Mouse (Mus musculus) liver, embryonic 16.5 days (tissue): Measurements from ENCODE around the gene Gm5617. TPM values are rescaled to one million over a fixed set of nuclear protein-coding genes. Genes with fewer than 3 reads are reported as not detected.
A peak's percentile ranks its signal among the peaks of the same experiment; 100 is the strongest.

Experiments
- ATAC-seq: fragments of 200-750 bp; cut with Nextera tagmentation; 2 replicates; pipeline ENCODE4 v1.8.0; 2017; ENCODE audit warnings: low read depth, mild to moderate bottlenecking, moderate number of reproducible peaks, moderate library complexity
- H3K27ac ChIP-seq: fragments of 300-500 bp; sonication (generic); 2 replicates; pipeline ENCODE4 v1.5.1; 2014; ENCODE audit warnings: mild to moderate bottlenecking, low read length
- H3K27me3 ChIP-seq: fragments of 300-500 bp; sonication (generic); 2 replicates; pipeline ENCODE4 v1.6.1; 2014; ENCODE audit warnings: low read depth, low read length, mixed read lengths; ENCODE audit not compliant: control insufficient read depth, insufficient read depth
- H3K36me3 ChIP-seq: fragments of 300-500 bp; sonication (generic); 2 replicates; pipeline ENCODE4 v1.6.1; 2014; ENCODE audit warnings: mild to moderate bottlenecking; ENCODE audit not compliant: control insufficient read depth, insufficient read depth
- H3K4me1 ChIP-seq: fragments of 300-500 bp; sonication (generic); 2 replicates; pipeline ENCODE4 v1.6.1; 2014; ENCODE audit warnings: low read depth, low read length, mixed read lengths; ENCODE audit not compliant: control insufficient read depth
- H3K4me2 ChIP-seq: fragments of 300-500 bp; sonication (generic); 2 replicates; pipeline ENCODE4 v1.6.1; 2014; ENCODE audit warnings: low read depth, low read length, mixed read lengths
- H3K4me3 ChIP-seq: fragments of 300-500 bp; sonication (generic); 2 replicates; pipeline ENCODE4 v1.5.1; 2014; ENCODE audit warnings: low read depth, mild to moderate bottlenecking, low read length
- H3K9ac ChIP-seq: fragments of 300-500 bp; sonication (generic); 2 replicates; pipeline ENCODE4 v1.6.1; 2014; ENCODE audit warnings: low read depth, low read length
- H3K9me3 ChIP-seq: fragments of 300-500 bp; sonication (generic); replicated peaks from 2 replicates; pipeline ENCODE4 v1.6.1; 2016; ENCODE audit warnings: low read length; ENCODE audit not compliant: control insufficient read depth
- WGBS: fragments of 180-500 bp; shearing (Covaris S2); extraction: QIAGEN DNeasy Blood & Tissue Kit; methylation state at CpG from one replicate; pipeline ENCODE4 v1.1.7; 2014; ENCODE audit not compliant: insufficient replicate concordance; 5-methylcytosine and 5-hydroxymethylcytosine counted together
- polyA plus RNA-seq: library from polyadenylated mRNA; unstranded; fragments of >200 nt; fragmentation: Nextera tagmentation; extraction: Ambion mirVana; gene quantifications from 2 replicates; pipeline ENCODE4 v1.2.1, GENCODE M21; 2015

Gene Gm5617
- polyA plus RNA-seq, 1 experiment from 2014 or later, result 17.3 TPM

DNA sequence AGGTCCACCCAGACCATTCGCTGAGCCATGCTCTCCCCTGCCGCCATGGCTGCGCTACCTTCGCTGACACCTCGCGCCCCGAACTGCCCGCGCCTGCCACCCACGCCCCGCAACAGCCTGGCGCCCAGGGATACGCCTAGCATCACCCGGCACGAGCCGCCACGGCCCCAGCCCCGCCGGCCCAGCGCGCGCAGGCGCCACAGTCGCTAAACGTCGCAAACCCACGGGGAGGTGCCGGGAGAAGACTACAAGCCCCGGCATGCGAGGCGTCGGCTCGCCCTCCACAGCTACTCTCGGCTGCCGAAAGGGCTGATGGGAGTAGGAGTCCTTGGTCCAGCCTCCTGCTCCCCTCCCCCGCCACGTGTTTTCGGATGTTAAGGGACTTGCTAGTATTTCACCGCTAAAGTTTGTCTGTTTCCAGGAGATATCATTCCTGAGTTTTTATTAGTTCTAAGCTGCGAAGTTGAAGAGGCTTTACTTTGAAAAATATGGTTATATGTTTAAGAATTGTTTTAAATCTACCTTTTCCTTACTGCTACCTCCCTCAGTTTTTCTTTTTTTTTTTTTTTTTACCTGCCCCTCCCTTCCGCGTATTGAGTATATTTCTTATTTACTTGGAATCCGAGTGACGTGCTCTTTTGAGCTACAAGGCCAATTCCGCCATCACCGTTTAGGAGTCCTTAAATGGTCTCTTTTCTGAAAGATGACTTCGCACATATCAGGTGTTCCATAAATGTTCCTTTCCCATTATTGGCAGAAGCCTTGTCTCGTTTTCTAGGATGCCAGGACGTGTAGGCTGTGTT, 14.6 kb upstream of the Gm5617 start, which contains the start of gene Rexo2:
TSS of gene Rexo2 (minus strand) at position 213 of the 803 bp plus-strand sequence.
- H3K9me3 ChIP-seq, result no peaks in the 10 kb centered on the region
- H3K27ac ChIP-seq, result peak within 1 kb of the TSS; percentile 70
- 1% methylated on average over 49 of the region's 49 CpGs for WGBS
- H3K9ac ChIP-seq, result peak within 1 kb of the TSS; percentile 87
- no peaks in the 10 kb centered on the region for H3K36me3 ChIP-seq
- H3K4me1 ChIP-seq, result peaks cover 14% of the 10 kb centered on the region
- H3K4me2 ChIP-seq, result peak within 1 kb of the TSS; percentile 98
- peak; percentile 99 for ATAC-seq
- no peaks in the 10 kb centered on the region for H3K27me3 ChIP-seq
- H3K4me3 ChIP-seq, result peak within 1 kb of the TSS; percentile 85

DNA sequence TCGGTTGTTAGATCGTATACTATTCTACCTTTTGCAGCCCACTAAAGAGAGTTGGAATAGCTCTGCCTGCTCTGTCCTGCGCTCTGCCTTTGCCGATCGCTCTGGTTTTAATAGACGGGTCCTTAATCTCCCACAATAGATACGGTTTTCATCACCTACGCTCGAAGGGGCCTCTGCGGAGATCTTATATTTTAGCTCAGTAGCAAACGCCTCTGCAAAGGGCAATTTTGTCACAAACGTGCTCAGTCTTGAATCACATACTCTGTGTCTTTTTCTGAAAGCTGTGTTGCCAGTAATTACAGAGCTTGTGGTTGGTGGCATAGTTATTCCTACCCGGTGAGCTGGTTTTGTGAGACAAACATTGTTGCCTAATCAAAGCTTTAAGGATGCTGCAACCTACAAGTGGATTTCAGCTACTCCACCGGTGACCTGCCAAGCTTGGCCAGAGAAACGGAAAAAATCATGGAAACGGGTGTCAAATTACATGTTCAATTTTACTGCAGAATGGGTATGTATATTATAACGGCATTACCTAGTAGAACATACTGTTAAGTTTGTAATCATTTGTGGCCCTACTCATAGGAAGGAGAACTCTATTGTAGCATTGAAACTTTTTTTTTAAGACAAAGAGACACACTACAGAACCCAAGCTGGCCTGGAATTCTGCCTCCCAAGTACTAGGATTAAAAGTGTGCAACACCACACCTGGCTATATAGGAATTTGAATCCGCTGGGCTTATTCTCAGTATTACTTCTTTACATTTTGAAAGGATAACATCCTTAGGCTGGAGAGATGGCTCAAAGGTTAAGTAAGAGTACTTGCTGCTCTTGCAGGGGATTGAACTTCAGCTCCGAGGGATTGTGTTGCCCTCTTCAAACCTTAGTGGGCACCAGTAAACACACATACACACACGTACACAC, 13.8 kb upstream of the Gm5617 start:
- peak overlapping the region; percentile 98 for H3K4me2 ChIP-seq
- H3K4me1 ChIP-seq, result peaks cover 14% of the 10 kb centered on the region
- no peak overlapping the region for H3K27ac ChIP-seq
- no peaks in the 10 kb centered on the region for H3K36me3 ChIP-seq
- peak overlapping the region; percentile 85 for H3K4me3 ChIP-seq
- WGBS, result 36% methylated on average over 20 of the region's 20 CpGs
- H3K9me3 ChIP-seq, result no peaks in the 10 kb centered on the region
- no peak for ATAC-seq
- H3K27me3 ChIP-seq, result no peaks in the 10 kb centered on the region
- peak overlapping the region; percentile 87; the same call in 1 of the 2 replicates for H3K9ac ChIP-seq

DNA sequence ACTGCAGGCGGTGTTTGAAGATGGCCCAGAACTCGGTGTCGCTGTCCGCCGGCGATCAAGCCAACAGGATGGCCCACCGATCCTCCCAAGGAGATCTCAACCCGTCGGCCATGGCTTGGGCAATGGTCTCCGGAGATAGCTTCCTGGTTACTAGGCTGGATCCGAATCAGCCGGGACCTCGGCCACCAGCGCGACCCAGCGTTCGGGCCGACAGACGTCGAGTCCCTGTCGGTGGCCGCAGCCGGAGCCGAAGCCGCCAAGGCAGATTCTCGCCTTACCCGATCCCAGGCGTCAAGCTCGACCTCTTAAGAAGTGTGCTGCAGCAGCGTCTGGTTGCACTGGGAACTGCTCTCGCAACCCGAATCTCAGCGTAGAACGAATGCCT, 298 bp downstream of the Gm5617 start:
- WGBS, result 3% methylated on average over 34 of the region's 34 CpGs
- Histone ChIP-seq H3K4me3 (peak overlapping the region; percentile 81), H3K4me1 (peaks cover 15% of the 10 kb centered on the region), H3K27ac (peak overlapping the region; percentile 88), H3K9ac (peak overlapping the region; percentile 92), H3K4me2 (peak overlapping the region; percentile 91), H3K36me3 (peaks cover 18% of the 10 kb centered on the region), H3K9me3 (no peaks in the 10 kb centered on the region), H3K27me3 (no peaks in the 10 kb centered on the region)
- peak; percentile 35 for ATAC-seq

GRCm38 (mm10) chr9:48501192-48501591, 6.0 kb downstream of the Gm5617 start:
- Histone ChIP-seq H3K4me3 (no peak overlapping the region), H3K9me3 (no peaks in the 10 kb centered on the region), H3K27me3 (no peaks in the 10 kb centered on the region), H3K4me2 (no peak overlapping the region), H3K36me3 (no peaks in the 10 kb centered on the region), H3K27ac (no peak overlapping the region), H3K4me1 (peaks cover 1% of the 10 kb centered on the region), H3K9ac (no peak overlapping the region)
- 65% methylated on average over 7 of the region's 7 CpGs for WGBS
- ATAC-seq, result no peak

GRCm38 (mm10) chr9:48503001-48503400, 7.8 kb downstream of the Gm5617 start:
- H3K4me1 ChIP-seq, result no peaks in the 10 kb centered on the region
- no peaks in the 10 kb centered on the region for H3K9me3 ChIP-seq
- no peak overlapping the region for H3K27ac ChIP-seq
- H3K4me2 ChIP-seq, result no peak overlapping the region
- no peaks in the 10 kb centered on the region for H3K36me3 ChIP-seq
- no peaks in the 10 kb centered on the region for H3K27me3 ChIP-seq
- ATAC-seq, result no peak
- no peak overlapping the region for H3K4me3 ChIP-seq
- H3K9ac ChIP-seq, result no peak overlapping the region
- 46% methylated on average over 2 of the region's 2 CpGs for WGBS

GRCm38 (mm10) chr9:48504741-48505365, 9.6 kb downstream of the Gm5617 start:
- H3K27me3 ChIP-seq, result no peaks in the 10 kb centered on the region
- 55% methylated on average over 8 of the region's 8 CpGs for WGBS
- H3K36me3 ChIP-seq, result no peaks in the 10 kb centered on the region
- ATAC-seq, result no peak
- no peak overlapping the region for H3K27ac ChIP-seq
- H3K9me3 ChIP-seq, result no peaks in the 10 kb centered on the region
- no peaks in the 10 kb centered on the region for H3K4me1 ChIP-seq
- H3K4me3 ChIP-seq, result no peak overlapping the region
- no peak overlapping the region for H3K9ac ChIP-seq
- H3K4me2 ChIP-seq, result no peak overlapping the region

DNA sequence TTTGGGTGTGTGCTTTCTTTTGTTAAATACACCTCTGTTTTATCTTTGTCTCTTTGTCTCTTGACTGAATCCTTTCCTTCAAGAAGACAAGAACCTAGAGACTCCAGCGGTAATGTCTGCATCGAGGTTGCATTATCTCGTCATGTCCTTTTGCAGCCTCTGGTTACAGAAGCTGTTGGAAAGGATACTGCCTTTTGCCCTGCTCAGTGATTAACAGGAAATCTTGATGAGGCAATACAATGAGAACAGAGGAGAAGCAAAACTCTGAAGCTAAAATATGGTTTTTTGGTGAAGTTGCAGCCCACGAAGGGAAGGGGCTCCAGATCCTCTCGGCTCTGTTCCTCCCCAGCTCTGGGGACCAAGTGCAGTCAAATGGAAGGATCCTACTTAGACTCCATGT, 14.9 kb downstream of the Gm5617 start:
- no peak for ATAC-seq
- no peaks in the 10 kb centered on the region for H3K27me3 ChIP-seq
- no peaks in the 10 kb centered on the region for H3K9me3 ChIP-seq
- no peak overlapping the region for H3K27ac ChIP-seq
- no peak overlapping the region for H3K4me3 ChIP-seq
- H3K36me3 ChIP-seq, result no peaks in the 10 kb centered on the region
- WGBS, result 38% methylated on average over 5 of the region's 5 CpGs
- no peaks in the 10 kb centered on the region for H3K4me1 ChIP-seq
- no peak overlapping the region for H3K9ac ChIP-seq
- no peak overlapping the region for H3K4me2 ChIP-seq

DNA sequence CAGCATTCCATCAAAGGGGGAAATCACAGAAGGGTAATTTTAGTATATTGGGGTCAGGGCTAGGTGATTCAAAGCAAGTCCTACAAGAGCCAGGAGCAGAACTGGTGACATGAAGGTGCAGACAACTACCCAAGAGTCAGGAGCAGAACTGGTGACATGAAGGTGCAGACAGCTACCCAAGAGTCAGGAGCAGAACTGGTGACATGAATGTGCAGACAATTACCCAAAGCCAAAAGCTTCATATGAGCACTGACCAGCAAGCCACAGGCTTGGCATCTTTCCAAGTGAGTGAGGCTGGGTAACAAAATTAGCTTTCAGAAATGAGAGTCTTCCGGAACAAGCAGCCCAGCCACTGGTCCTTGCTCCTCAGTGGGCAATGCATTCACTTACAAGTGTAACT, 20.1 kb downstream of the Gm5617 start:
- no peak overlapping the region for H3K4me2 ChIP-seq
- 43% methylated on average over 1 of the region's 1 CpGs for WGBS

More for the DNA sequence above, 20.1 kb downstream of the Gm5617 start:
- no peaks in the 10 kb centered on the region for H3K9me3 ChIP-seq
- H3K4me3 ChIP-seq, result no peak overlapping the region
- no peaks in the 10 kb centered on the region for H3K4me1 ChIP-seq
- H3K36me3 ChIP-seq, result no peaks in the 10 kb centered on the region
- H3K9ac ChIP-seq, result no peak overlapping the region
- ATAC-seq, result no peak
- H3K27me3 ChIP-seq, result no peaks in the 10 kb centered on the region
- no peak overlapping the region for H3K27ac ChIP-seq
